Mouse (Mus musculus) heart, adult 2 months (tissue): Measurements from ENCODE around the gene Fgfr2. TPM values are rescaled to one million over a fixed set of nuclear protein-coding genes. Genes with fewer than 3 reads are reported as not detected.

Experiments
- DNase-seq, 2 experiments: peaks; one replicate each; pipeline ENCODE4 v3.0.0; 2021
- H3K27ac ChIP-seq: fragments of 200-600 bp; 2 replicates; pipeline ENCODE4 v1.8.1; 2022
- H3K27me3 ChIP-seq: fragments of 200-500 bp; 2 replicates; pipeline ENCODE4 v1.6.1; 2012; ENCODE audit warnings: mild to moderate bottlenecking, low read length, inconsistent platforms, mixed read lengths; ENCODE audit not compliant: control insufficient read depth, insufficient read depth
- H3K36me3 ChIP-seq: fragments of 200-500 bp; 2 replicates; pipeline ENCODE4 v1.6.1; 2012; ENCODE audit warnings: low read length, inconsistent platforms; ENCODE audit not compliant: control insufficient read depth, insufficient read depth
- H3K4me1 ChIP-seq: fragments of 200-500 bp; 2 replicates; pipeline ENCODE4 v1.6.1; 2011; ENCODE audit warnings: low read length; ENCODE audit not compliant: control insufficient read depth, insufficient read depth
- H3K4me3 ChIP-seq: fragments of 200-600 bp; 2 replicates; pipeline ENCODE4 v1.8.1; 2022
- H3K79me2 ChIP-seq: fragments of 200-500 bp; replicated peaks from 2 replicates; pipeline ENCODE4 v1.6.1; 2012; ENCODE audit warnings: mild to moderate bottlenecking, inconsistent platforms, low read length, moderate library complexity, mixed read lengths; ENCODE audit not compliant: control insufficient read depth, insufficient read depth
- H3K9ac ChIP-seq: fragments of 200-500 bp; 2 replicates; pipeline ENCODE4 v1.6.1; 2012; ENCODE audit warnings: low read depth, mild to moderate bottlenecking, control low read depth, inconsistent platforms, low read length, mixed read lengths
- CTCF ChIP-seq: fragments of 200-600 bp; IDR thresholded peaks from 2 replicates; pipeline ENCODE4 v1.8.1; 2022; ENCODE audit warnings: antibody characterized with exemption, mild to moderate bottlenecking, moderate library complexity
- EP300 ChIP-seq: fragments of 200-500 bp; IDR thresholded peaks from 2 replicates; pipeline ENCODE4 v1.6.1; 2011; ENCODE audit warnings: low read depth, low read length, control low read depth; ENCODE audit not compliant: insufficient read depth
- POLR2A ChIP-seq: fragments of 200-500 bp; IDR thresholded peaks from 2 replicates; pipeline ENCODE4 v1.6.1; 2011; ENCODE audit warnings: mild to moderate bottlenecking, low read depth, low read length, control low read depth; ENCODE audit not compliant: insufficient read depth
- WGBS: fragments of 180-500 bp; shearing (Covaris S2); methylation state at CpG from one replicate; pipeline ENCODE4 v1.1.7; 2018; 5-methylcytosine and 5-hydroxymethylcytosine counted together
- intact Hi-C: fragments of 180-260 bp; cut with DNase I; formaldehyde crosslinking; loops from one replicate; pipeline ENCODE4 v1.15.1; 2025
- polyA plus RNA-seq: library from polyadenylated mRNA; depleted of rRNA; stranded (reverse); fragments of >200 nt; gene quantifications from 2 replicates; pipeline ENCODE4 v1.2.3, GENCODE M21; 2012
- total RNA-seq, 2 experiments: library from RNA; stranded (reverse); gene quantifications; 2 replicates each; pipeline ENCODE4 v1.2.3; 2021

Gene Fgfr2
- total and polyA plus RNA-seq, 3 experiments, result 1.1 to 2.0 (median 1.3) TPM

DNA sequence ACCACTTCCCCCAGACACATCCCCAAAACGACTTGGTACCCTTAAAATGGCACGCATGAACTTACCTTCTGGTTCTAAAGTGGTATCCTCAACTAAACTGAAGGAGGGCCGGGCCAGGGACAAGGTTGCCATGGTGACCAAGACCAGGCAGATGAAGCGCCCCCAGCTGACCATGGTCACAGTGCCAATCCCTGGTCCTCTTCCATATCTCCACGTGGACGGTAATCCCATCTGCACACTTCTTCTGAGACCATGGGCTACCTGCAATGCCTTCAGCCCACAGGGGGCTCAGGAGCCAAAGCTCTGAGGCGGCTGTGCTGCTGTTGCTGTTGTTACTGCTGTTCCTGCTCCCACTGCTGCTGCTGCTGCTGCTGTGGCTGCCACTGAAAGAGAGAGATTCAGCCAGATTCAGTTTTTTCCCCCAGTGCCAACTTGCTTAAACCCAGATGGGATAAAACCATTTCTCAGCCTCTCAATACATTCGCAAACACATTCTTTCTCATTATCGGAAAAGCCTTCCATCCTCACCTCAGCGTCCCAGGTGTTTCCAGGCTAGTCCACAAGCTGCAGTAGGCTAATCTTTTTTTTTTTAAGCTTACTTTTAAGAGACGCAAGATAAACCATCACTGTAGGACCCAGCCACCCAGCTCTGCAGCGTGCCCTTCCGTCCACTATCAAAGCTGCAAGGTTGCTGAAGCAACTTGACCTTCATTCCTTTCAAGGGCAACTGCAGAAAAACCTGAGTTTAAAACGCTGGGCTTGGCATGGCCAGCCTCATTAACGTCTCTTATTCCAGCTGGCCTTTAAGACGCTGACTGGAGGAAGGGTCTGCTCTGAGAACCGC, 2861.2 kb downstream of the Fgfr2 start:
- no peak overlapping the region for H3K27ac ChIP-seq
- no peak for DNase-seq
- H3K79me2 ChIP-seq, result no peaks in the 10 kb centered on the region
- no peaks in the 10 kb centered on the region; the same call in 1 of the 2 replicates for H3K27me3 ChIP-seq
- H3K9ac ChIP-seq, result no peak overlapping the region
- H3K4me3 ChIP-seq, result no peak overlapping the region
- TF ChIP-seq CTCF (no peak), POLR2A (no peak), EP300 (no peak)
- intact Hi-C loops, result no loop called here
- no peaks in the 10 kb centered on the region for H3K36me3 ChIP-seq
- 71% methylated on average over 17 of the region's 17 CpGs for WGBS
- H3K4me1 ChIP-seq, result no peaks in the 10 kb centered on the region

DNA sequence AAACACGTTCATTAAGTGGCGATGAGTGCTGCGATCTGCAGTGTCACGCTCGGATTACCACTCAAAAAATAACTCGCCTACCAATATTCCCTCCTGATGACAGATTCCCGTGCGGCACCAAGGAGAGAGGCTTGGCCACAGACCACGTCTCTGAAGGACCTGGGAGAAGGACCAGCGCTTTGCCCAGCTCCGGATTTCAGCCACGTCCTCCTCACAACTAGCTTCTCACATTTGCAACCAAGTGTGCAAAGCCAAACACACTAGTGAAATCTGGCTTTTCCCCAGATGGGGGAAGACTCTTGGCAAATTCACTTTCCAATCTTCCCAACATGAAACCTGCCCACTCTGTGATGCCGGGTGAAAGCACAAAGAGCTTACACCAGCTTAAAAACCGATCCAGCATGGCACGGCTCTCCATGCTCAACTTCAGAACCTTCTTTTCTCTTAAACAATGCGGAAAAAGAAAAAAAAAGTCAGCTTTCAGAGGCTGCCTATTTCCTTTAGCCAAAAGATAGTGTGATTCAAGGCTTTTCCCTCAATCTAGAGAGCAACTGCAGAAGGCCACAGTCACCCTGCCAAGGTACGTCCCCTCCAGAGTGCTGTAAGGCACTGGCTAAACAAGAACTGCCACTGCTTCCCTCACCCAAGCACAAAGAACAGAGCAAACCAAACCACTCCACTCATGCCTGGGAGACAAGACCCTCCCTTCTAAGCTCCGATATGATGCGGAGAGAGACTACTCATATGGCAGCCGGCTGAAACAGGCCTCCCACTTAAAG, 2862.1 kb downstream of the Fgfr2 start:
- no peak overlapping the region for H3K9ac ChIP-seq
- WGBS, result 90% methylated on average over 20 of the region's 20 CpGs
- no peak overlapping the region for H3K4me3 ChIP-seq
- no peaks in the 10 kb centered on the region for H3K79me2 ChIP-seq
- no peak overlapping the region for H3K27ac ChIP-seq
- intact Hi-C loops, result no loop called here
- DNase-seq, result no peak
- H3K27me3 ChIP-seq, result no peaks in the 10 kb centered on the region; the same call in 1 of the 2 replicates
- no peak for TF ChIP-seq EP300
- TF ChIP-seq CTCF, result no peak
- TF ChIP-seq POLR2A, result no peak
- no peaks in the 10 kb centered on the region for H3K36me3 ChIP-seq
- H3K4me1 ChIP-seq, result no peaks in the 10 kb centered on the region

GRCm38 (mm10) chr7:130260060-130260459, 2863.1 kb downstream of the Fgfr2 start:
- no peaks in the 10 kb centered on the region for H3K36me3 ChIP-seq
- no peak overlapping the region for H3K4me3 ChIP-seq
- 66% methylated on average over 5 of the region's 5 CpGs for WGBS
- no peaks in the 10 kb centered on the region; the same call in 1 of the 2 replicates for H3K27me3 ChIP-seq
- TF ChIP-seq CTCF, result no peak
- H3K79me2 ChIP-seq, result no peaks in the 10 kb centered on the region
- no peak overlapping the region for H3K9ac ChIP-seq
- DNase-seq, result no peak
- no peaks in the 10 kb centered on the region for H3K4me1 ChIP-seq
- no peak overlapping the region for H3K27ac ChIP-seq
- intact Hi-C loops, result no loop called here

- intact Hi-C loops, result no loop called here
- no peaks in the 10 kb centered on the region for H3K4me1 ChIP-seq
- no peak overlapping the region for H3K27ac ChIP-seq
- no peaks in the 10 kb centered on the region for H3K27me3 ChIP-seq
- DNase-seq, result no peak
- no peak overlapping the region for H3K9ac ChIP-seq
- no peaks in the 10 kb centered on the region for H3K36me3 ChIP-seq
- TF ChIP-seq POLR2A (no peak), CTCF (no peak), EP300 (no peak)
- H3K4me3 ChIP-seq, result no peak overlapping the region
- no peaks in the 10 kb centered on the region for H3K79me2 ChIP-seq
- 50% methylated on average over 9 of the region's 9 CpGs for WGBS
Measured at GRCm38 (mm10) chr7:130258704-130259295, 2864.3 kb downstream of the Fgfr2 start.

GRCm38 (mm10) chr7:130257991-130258703, 2865.0 kb downstream of the Fgfr2 start:
- Histone ChIP-seq H3K4me3 (no peak overlapping the region), H3K9ac (no peak overlapping the region), H3K36me3 (no peaks in the 10 kb centered on the region), H3K4me1 (no peaks in the 10 kb centered on the region), H3K27ac (no peak overlapping the region), H3K27me3 (no peaks in the 10 kb centered on the region), H3K79me2 (no peaks in the 10 kb centered on the region)
- intact Hi-C loops, result no loop called here
- DNase-seq, result no peak
- no peak for TF ChIP-seq POLR2A
- TF ChIP-seq CTCF, result no peak
- TF ChIP-seq EP300, result no peak
- 74% methylated on average over 8 of the region's 8 CpGs for WGBS
